Comparison of ENCODE assay signal across 14 mouse cellular contexts in the genomic region with DNA sequence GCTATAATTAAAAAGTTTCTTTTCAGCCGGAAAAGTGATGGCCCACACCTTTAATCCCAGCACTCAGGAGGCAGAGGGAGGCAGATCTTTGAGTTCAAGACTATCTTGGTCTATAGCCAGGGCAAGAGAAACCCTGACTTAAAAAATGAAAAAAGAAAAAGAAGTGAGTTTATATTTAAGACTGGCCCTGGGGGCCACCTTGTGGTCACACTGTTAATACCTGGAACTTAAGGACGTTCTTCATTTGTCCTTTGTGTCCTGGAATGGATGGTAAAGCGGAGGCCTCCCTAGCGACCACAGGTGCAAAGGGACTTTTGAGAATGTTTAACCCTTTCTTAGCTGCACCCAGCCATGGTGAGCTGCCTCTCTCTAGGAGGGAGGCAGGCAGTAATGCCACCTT. TPM values are rescaled to one million over a fixed set of nuclear protein-coding genes. Genes with fewer than 3 reads are reported as not detected.
DNase-seq lines count a peak whose midpoint lies in the region; ATAC-seq and TF ChIP-seq lines count a peak whose summit lies in the region.
"Had no signal": no experiment of that assay in that cellular context is flagged by ENCODE, and none has a peak within 500 bp of the region (broad histone marks: within the 10 kb centered on the region; RNA-seq: fewer than 3 reads in every experiment).

No protein-coding gene starts in this region.

- no peak for ATAC-seq in liver, embryonic 14.5 days (ENCODE audit: insufficient read depth)
- no peak for ATAC-seq in liver, embryonic 11.5 days (replicated peaks; ENCODE audit: low FRiP score)
- ATAC-seq in megakaryocyte, adult 5-6 weeks (ENCODE audit: poor library complexity, severe bottlenecking) = no peak
- ATAC-seq: CD4-positive, CD25-positive, alpha-beta regulatory T cell, adult 4 months; hindbrain, embryonic 16.5 days had no signal

- no peak for TF ChIP-seq EP300 in liver, embryonic 14.5 days (IDR thresholded peaks at IDR 0.05; ENCODE audit: low read depth)
- TF ChIP-seq EP300 in MEL (IDR thresholded peaks at IDR 0.05; ENCODE audit: low read depth in 1 of 2, low read length in 2 of 2) = no peak

- intact Hi-C loops in gastrocnemius, adult 2 months (cut with DNase I) = no loop called here

- no peak overlapping the region for H3K27ac ChIP-seq in gastrocnemius, adult 2 months
- no peak overlapping the region for H3K27ac ChIP-seq in liver, embryonic 14.5 days
- no peak overlapping the region for H3K27ac ChIP-seq in liver, embryonic 11.5 days (ENCODE audit: low read depth, low read length)
- no peak overlapping the region for H3K27ac ChIP-seq in MEL (ENCODE audit: control insufficient read depth, low read depth, low read length)
- H3K27ac ChIP-seq: embryonic facial prominence, embryonic 12.5 days; liver, embryonic 13.5 days had no signal

- no peak for TF ChIP-seq POLR2A in MEL (IDR thresholded peaks at IDR 0.05; ENCODE audit: control insufficient read depth in 1 of 2, insufficient read depth in 1 of 2, low read depth in 1 of 2, low read length in 2 of 2, poor library complexity in 1 of 2)

- H3K79me2 ChIP-seq in MEL (ENCODE audit: control insufficient read depth, insufficient read depth, low read length, poor library complexity) = no peaks in the 10 kb centered on the region

- H3K27me3 ChIP-seq in liver, embryonic 14.5 days (ENCODE audit: control insufficient read depth, insufficient read depth, low read length) = peaks cover 32% of the 10 kb centered on the region
- peaks cover 46% of the 10 kb centered on the region for H3K27me3 ChIP-seq in liver, embryonic 11.5 days (replicated peaks; ENCODE audit: control insufficient read depth, insufficient read depth, low read length)
- H3K27me3 ChIP-seq in MEL (ENCODE audit: control insufficient read depth in 1 of 2, insufficient read depth in 2 of 2, low read length in 2 of 2) = peaks cover 0 to 1% of the 10 kb centered on the region in 2 experiments; a peak in 1 of 4 replicates

- whole genome bisulfite sequencing in liver, embryonic 14.5 days (ENCODE audit: insufficient replicate concordance) = 14% methylated on average over 4 of the region's 4 CpGs
- WGBS in liver, embryonic 11.5 days = 18% methylated on average over 4 of the region's 4 CpGs

- no peak overlapping the region for H3K9ac ChIP-seq in liver, embryonic 14.5 days (replicated peaks)
- no peak overlapping the region for H3K9ac ChIP-seq in liver, embryonic 11.5 days (ENCODE audit: low read depth, low read length)
- H3K9ac ChIP-seq in MEL (ENCODE audit: control insufficient read depth, low read depth, low read length, poor library complexity, severe bottlenecking) = no peak overlapping the region; the same call in 1 of the 2 replicates
- H3K9ac ChIP-seq: embryonic facial prominence, embryonic 12.5 days; liver, embryonic 13.5 days had no signal

- no peaks in the 10 kb centered on the region for H3K9me3 ChIP-seq in liver, embryonic 14.5 days (ENCODE audit: control insufficient read depth, low read length)
- H3K9me3 ChIP-seq in liver, embryonic 11.5 days (ENCODE audit: control insufficient read depth, low read length) = no peaks in the 10 kb centered on the region
- H3K9me3 ChIP-seq in MEL (replicated peaks; ENCODE audit: insufficient read depth, low read length) = no peaks in the 10 kb centered on the region
- H3K9me3 ChIP-seq: embryonic facial prominence, embryonic 12.5 days; liver, embryonic 13.5 days had no signal

- H3K4me1 ChIP-seq in liver, embryonic 14.5 days (replicated peaks; ENCODE audit: control insufficient read depth in 2 of 2, insufficient read depth in 2 of 2, low read length in 1 of 2) = no peaks in the 10 kb centered on the region
- H3K4me1 ChIP-seq in liver, embryonic 11.5 days (replicated peaks; ENCODE audit: control insufficient read depth, insufficient read depth, low read length) = peaks cover 9% of the 10 kb centered on the region; the same call in 1 of the 2 replicates
- H3K4me1 ChIP-seq in MEL (ENCODE audit: control insufficient read depth in 1 of 2, insufficient read depth in 2 of 2, low read length in 2 of 2) = no peaks in the 10 kb centered on the region

- peak; percentile 57 for TF ChIP-seq RAD21 in MEL (IDR thresholded peaks at IDR 0.05; ENCODE audit: low read depth, low read length)

- peak; percentile 49 for TF ChIP-seq CTCF in gastrocnemius, adult 2 months (IDR thresholded peaks at IDR 0.05)
- peak; percentile 23; the same call in 1 of the 2 replicates for TF ChIP-seq CTCF in liver, embryonic 14.5 days (IDR thresholded peaks at IDR 0.05; ENCODE audit: low read depth)
- peak; percentile 2 to 61 (median 19); a peak in 2 of 6 replicates for TF ChIP-seq CTCF in MEL (IDR thresholded peaks at IDR 0.05 in 2 of 3, conservative IDR thresholded peaks at IDR 0.05 in 1 of 3; ENCODE audit: control insufficient read depth in 1 of 3, insufficient read depth in 1 of 3, low read depth in 2 of 3, low read length in 3 of 3, poor library complexity in 1 of 3, severe bottlenecking in 1 of 3)

- no peaks in the 10 kb centered on the region for H3K36me3 ChIP-seq in liver, embryonic 14.5 days (replicated peaks; ENCODE audit: control insufficient read depth, insufficient read depth, low read depth)
- H3K36me3 ChIP-seq in liver, embryonic 11.5 days (ENCODE audit: control insufficient read depth, insufficient read depth, low read length) = no peaks in the 10 kb centered on the region
- H3K36me3 ChIP-seq in MEL (ENCODE audit: control insufficient read depth in 1 of 2, insufficient read depth in 2 of 2, low read length in 2 of 2) = no peaks in the 10 kb centered on the region
- H3K36me3 ChIP-seq: liver, embryonic 13.5 days had no signal

- no peak overlapping the region for H3K4me2 ChIP-seq in liver, embryonic 14.5 days (ENCODE audit: low read depth)
- no peak overlapping the region for H3K4me2 ChIP-seq in liver, embryonic 11.5 days
- H3K4me2 ChIP-seq: embryonic facial prominence, embryonic 12.5 days; heart, embryonic 11.5 days; liver, embryonic 13.5 days had no signal

- DNase-seq in gastrocnemius, adult 2 months = no peak
- DNase-seq in gastrocnemius, adult 18-20 months (ENCODE audit: low spot score) = no peak
- DNase-seq in liver, embryonic 14.5 days (ENCODE audit: low read depth in 3 of 3, low spot score in 3 of 3) = no peak
- DNase-seq in liver, embryonic 11.5 days (ENCODE audit: low spot score) = no peak
- DNase-seq in MEL (ENCODE audit: low read depth, low spot score) = peak; percentile 67
- DNase-seq in kidney, postnatal 10 days = peak; percentile 59
- no peak for DNase-seq in spleen, postnatal 36 days (ENCODE audit: low spot score in 2 of 2)
- DNase-seq: liver, embryonic 13.5 days had no signal

- no peak overlapping the region; the same call in 1 of the 2 replicates for H3K4me3 ChIP-seq in gastrocnemius, adult 2 months
- H3K4me3 ChIP-seq in liver, embryonic 14.5 days (ENCODE audit: insufficient read depth in 1 of 2, low read depth in 2 of 2, low read length in 2 of 2) = no peak overlapping the region
- no peak overlapping the region for H3K4me3 ChIP-seq in liver, embryonic 11.5 days (ENCODE audit: low read depth, low read length)
- no peak overlapping the region for H3K4me3 ChIP-seq in MEL (ENCODE audit: control insufficient read depth in 1 of 2, insufficient read depth in 1 of 2, low read depth in 2 of 2, low read length in 2 of 2)
- H3K4me3 ChIP-seq: embryonic facial prominence, embryonic 12.5 days; liver, embryonic 13.5 days had no signal

TF ChIP-seq in MEL, 35 proteins besides CTCF, POLR2A, EP300 and RAD21:
- TF ChIP-seq SMC3 (IDR thresholded peaks at IDR 0.05; ENCODE audit: low read depth, low read length) (peak; percentile 66), HCFC1 (IDR thresholded peaks at IDR 0.05; ENCODE audit: low read depth, low read length) (no peak)

RNA-seq across cellular contexts. Expression of a gene that starts 3.4 kb away (rescaled TPM):
- not detected for total RNA-seq in gastrocnemius, adult 2 months (2021)
- total RNA-seq in gastrocnemius, adult 18-20 months (2021) = not detected
- not detected in 2 replicates for polyA plus RNA-seq in liver, embryonic 14.5 days (2012; rRNA removed)
- not detected in 2 replicates for polyA plus RNA-seq in liver, embryonic 14.5 days (2014; fragmentation: Nextera tagmentation; extraction: Ambion mirVana)
- polyA plus RNA-seq in liver, embryonic 11.5 days (2014; fragmentation: Nextera tagmentation; extraction: Ambion mirVana) = not detected in 2 replicates
- 0.08 TPM in 1 of 2 replicates, not detected in the other for total RNA-seq in MEL (2012; rRNA removed)
- not detected for polyA plus RNA-seq in MEL (2012; ENCODE audit: insufficient read depth in 1 of 2, insufficient read length in 2 of 2, low read depth in 1 of 2, low replicate concordance in 2 of 2, missing spikeins in 1 of 2)
- total RNA-seq in megakaryocyte, adult 5-6 weeks (2015) = not detected in 2 replicates
- not detected in 2 replicates for total RNA-seq in megakaryocyte, adult 5-6 weeks (2017)
- polyA plus RNA-seq: CD4-positive, CD25-positive, alpha-beta regulatory T cell, adult 4 months; heart, embryonic 11.5 days; liver, embryonic 13.5 days; stomach, embryonic 14.5 days had no signal

RNA-seq across cellular contexts. Expression of a gene that starts 14.1 kb away (rescaled TPM):
- 10 to 100 TPM; 19.9 to 40.8 TPM for total RNA-seq in gastrocnemius, adult 2 months (2021)
- total RNA-seq in gastrocnemius, adult 18-20 months (2021) = 10 to 100 TPM; 18.5 to 29.9 TPM
- polyA plus RNA-seq in liver, embryonic 14.5 days (2012; rRNA removed) = 0.74 and 0.80 TPM in 2 replicates
- polyA plus RNA-seq in liver, embryonic 14.5 days (2014; fragmentation: Nextera tagmentation; extraction: Ambion mirVana) = 0.63 and 0.91 TPM in 2 replicates
- polyA plus RNA-seq in liver, embryonic 11.5 days (2014; fragmentation: Nextera tagmentation; extraction: Ambion mirVana) = 4.0 and 5.0 TPM in 2 replicates
- not detected in 2 replicates for total RNA-seq in MEL (2012; rRNA removed)
- polyA plus RNA-seq in MEL (2012; ENCODE audit: insufficient read depth in 1 of 2, insufficient read length in 2 of 2, low read depth in 1 of 2, low replicate concordance in 2 of 2, missing spikeins in 1 of 2) = under 1 TPM in 1 of 2 experiments, not detected in 1; 0.14 TPM
- not detected in 2 replicates for total RNA-seq in megakaryocyte, adult 5-6 weeks (2015)
- 0.15 TPM in 1 of 2 replicates, not detected in the other for total RNA-seq in megakaryocyte, adult 5-6 weeks (2017)

RNA-seq across cellular contexts. Expression of a gene that starts 52.2 kb away (rescaled TPM):
- total RNA-seq in gastrocnemius, adult 2 months (2021) = 100 to 1,000 TPM; 304 to 430 TPM
- 100 to 1,000 TPM; 310 to 342 TPM for total RNA-seq in gastrocnemius, adult 18-20 months (2021)
- polyA plus RNA-seq in liver, embryonic 14.5 days (2012; rRNA removed) = 29.1 and 94.0 TPM in 2 replicates
- polyA plus RNA-seq in liver, embryonic 14.5 days (2014; fragmentation: Nextera tagmentation; extraction: Ambion mirVana) = 391 and 424 TPM in 2 replicates
- polyA plus RNA-seq in liver, embryonic 11.5 days (2014; fragmentation: Nextera tagmentation; extraction: Ambion mirVana) = 541 and 564 TPM in 2 replicates
- 163 and 183 TPM in 2 replicates for total RNA-seq in MEL (2012; rRNA removed)
- 100 to 1,000 TPM in 1 of 2 experiments, not detected in 1; 401 TPM for polyA plus RNA-seq in MEL (2012; ENCODE audit: insufficient read depth in 1 of 2, insufficient read length in 2 of 2, low read depth in 1 of 2, low replicate concordance in 2 of 2, missing spikeins in 1 of 2)
- 318 and 395 TPM in 2 replicates for total RNA-seq in megakaryocyte, adult 5-6 weeks (2015)
- total RNA-seq in megakaryocyte, adult 5-6 weeks (2017) = 120 and 123 TPM in 2 replicates

Comparison
In these comparisons a context has a peak if more than half of its experiments do, and no peak if none do; other contexts are left out.
1. DNase-seq: peak in MEL (single experiment) and kidney, postnatal 10 days (single experiment); none in gastrocnemius, adult 2 months (single experiment), gastrocnemius, adult 18-20 months (single experiment), liver, embryonic 14.5 days (0 of 3), liver, embryonic 11.5 days (single experiment) and spleen, postnatal 36 days (0 of 2).
2. RNA of a gene that starts 14.1 kb away (total RNA-seq): 19.9 to 40.8 TPM in gastrocnemius, adult 2 months and 18.5 to 29.9 TPM in gastrocnemius, adult 18-20 months; 0.15 TPM in megakaryocyte, adult 5-6 weeks and not detected in MEL; every median in the first group is over 10 times any median in the second.
3. Peak in every context shown above with its lines, with median percentiles within 50 percentile points of each other: CTCF ChIP-seq.